Mouse (Mus musculus): Measurements from ENCODE around the gene Rexo4.

GRCm38 (mm10) chr2:26936425-26936824 lies 27.8 kb downstream of the Rexo4 start:
- TF ChIP-seq POLR2A (IDR thresholded peaks at IDR 0.05; ENCODE audit: insufficient read depth, low read depth, low read length) (no peak), CTCF (IDR thresholded peaks at IDR 0.05) (no peak)

All from heart, adult 2 months (tissue).